Mouse (Mus musculus) stomach, postnatal 0 days (tissue): Measurements from ENCODE around the gene Cd36. TPM values are rescaled to one million over a fixed set of nuclear protein-coding genes. Genes with fewer than 3 reads are reported as not detected.

Source experiments
- ATAC-seq: fragments of 200-750 bp; cut with Nextera tagmentation; 2 replicates; pipeline ENCODE4 v1.8.0; 2017; ENCODE audit not compliant: low FRiP score, low TSS enrichment
- DNase-seq: peaks from one replicate; pipeline ENCODE4 v3.0.0-alpha.2; 2016; ENCODE audit warnings: low spot score
- H3K27ac ChIP-seq: fragments of 300-500 bp; sonication (generic); replicated peaks from 2 replicates; pipeline ENCODE4 v1.5.1; 2014; ENCODE audit warnings: mild to moderate bottlenecking, control low read depth
- H3K27me3 ChIP-seq: fragments of 300-500 bp; sonication (generic); 2 replicates; pipeline ENCODE4 v1.6.1; 2014; ENCODE audit warnings: low read length; ENCODE audit not compliant: control insufficient read depth, insufficient read depth
- H3K36me3 ChIP-seq: fragments of 300-500 bp; sonication (generic); 2 replicates; pipeline ENCODE4 v1.6.1; 2014; ENCODE audit warnings: low read length, mixed read lengths; ENCODE audit not compliant: control insufficient read depth, insufficient read depth
- H3K4me1 ChIP-seq: fragments of 300-500 bp; sonication (generic); replicated peaks from 2 replicates; pipeline ENCODE4 v1.6.1; 2014; ENCODE audit warnings: antibody characterized with exemption; ENCODE audit not compliant: control insufficient read depth, insufficient read depth
- H3K4me2 ChIP-seq: fragments of 300-500 bp; sonication (generic); replicated peaks from 2 replicates; pipeline ENCODE4 v1.6.1; 2014; ENCODE audit warnings: low read depth, mild to moderate bottlenecking, control low read depth, moderate library complexity
- H3K4me3 ChIP-seq: fragments of 300-500 bp; sonication (generic); 2 replicates; pipeline ENCODE4 v1.5.1; 2014; ENCODE audit warnings: low read depth, low read length, control low read depth
- H3K9ac ChIP-seq: fragments of 300-500 bp; sonication (generic); 2 replicates; pipeline ENCODE4 v1.6.1; 2014; ENCODE audit warnings: mild to moderate bottlenecking, low read length, control low read depth, mixed read lengths
- H3K9me3 ChIP-seq: fragments of 300-500 bp; sonication (generic); 2 replicates; pipeline ENCODE4 v1.6.1; 2016; ENCODE audit warnings: low read length; ENCODE audit not compliant: control insufficient read depth
- CTCF ChIP-seq: IDR thresholded peaks from 2 replicates; pipeline ENCODE4 v1.5.1; 2016; ENCODE audit warnings: antibody characterized with exemption, low read depth, mild to moderate bottlenecking, moderate library complexity
- EP300 ChIP-seq: optimal IDR thresholded peaks from 2 replicates; pipeline ENCODE3; 2016; ENCODE audit warnings: antibody characterized with exemption
- WGBS: fragments of 180-500 bp; shearing (Covaris S2); extraction: QIAGEN DNeasy Blood & Tissue Kit; methylation state at CpG from one replicate; pipeline ENCODE4 v1.1.7; 2014; 5-methylcytosine and 5-hydroxymethylcytosine counted together
- polyA plus RNA-seq: library from polyadenylated mRNA; unstranded; fragments of >200 nt; fragmentation: Nextera tagmentation; extraction: Ambion mirVana; gene quantifications from 2 replicates; pipeline ENCODE4 v1.2.1, GENCODE M21; 2015

Gene Cd36
- polyA plus RNA-seq, 1 experiment from 2014 or later = 35.9 TPM

GRCm38 (mm10) chr5:17833797-17834196 is 54.8 kb downstream of the Cd36 start:
- Histone ChIP-seq H3K9me3 (no peaks in the 10 kb centered on the region), H3K36me3 (no peaks in the 10 kb centered on the region), H3K9ac (no peak overlapping the region), H3K4me3 (no peak overlapping the region), H3K4me1 (no peaks in the 10 kb centered on the region), H3K27me3 (no peaks in the 10 kb centered on the region), H3K4me2 (no peak overlapping the region), H3K27ac (no peak overlapping the region)
- WGBS = 93% methylated on average over 1 of the region's 1 CpGs
- TF ChIP-seq CTCF = no peak
- TF ChIP-seq EP300 = no peak
- DNase-seq (no peak), ATAC-seq (no peak)

GRCm38 (mm10) chr5:17830536-17830935 is 58.1 kb downstream of the Cd36 start:
- H3K27ac ChIP-seq = 0 out of 2 replicates have a peak overlapping the region, but pooled peaks have one; percentile 18
- H3K4me2 ChIP-seq = no peak overlapping the region; the same call in 1 of the 2 replicates

GRCm38 (mm10) chr5:17828713-17829544 is 59.7 kb downstream of the Cd36 start:
- no peak overlapping the region for H3K4me3 ChIP-seq
- no peak overlapping the region for H3K27ac ChIP-seq
- TF ChIP-seq CTCF (no peak), EP300 (no peak)
- 67% methylated on average over 15 of the region's 15 CpGs for WGBS
- no peak for DNase-seq
- H3K9me3 ChIP-seq = no peaks in the 10 kb centered on the region
- no peak overlapping the region for H3K9ac ChIP-seq
- no peaks in the 10 kb centered on the region for H3K27me3 ChIP-seq
- H3K4me1 ChIP-seq = no peaks in the 10 kb centered on the region
- no peak overlapping the region for H3K4me2 ChIP-seq
- ATAC-seq = no peak
- no peaks in the 10 kb centered on the region for H3K36me3 ChIP-seq

More at GRCm38 (mm10) chr5:17830536-17830935, 58.1 kb downstream of the Cd36 start:
- DNase-seq (no peak), ATAC-seq (no peak)
- H3K4me3 ChIP-seq = no peak overlapping the region
- H3K27me3 ChIP-seq = no peaks in the 10 kb centered on the region
- H3K4me1 ChIP-seq = no peaks in the 10 kb centered on the region
- TF ChIP-seq CTCF = no peak
- no peak for TF ChIP-seq EP300
- H3K36me3 ChIP-seq = no peaks in the 10 kb centered on the region
- H3K9ac ChIP-seq = no peak overlapping the region
- H3K9me3 ChIP-seq = no peaks in the 10 kb centered on the region
- 35% methylated on average over 2 of the region's 2 CpGs for WGBS

- no peak for DNase-seq
- no peaks in the 10 kb centered on the region for H3K36me3 ChIP-seq
Observed at GRCm38 (mm10) chr5:17821395-17821794, 67.2 kb downstream of the Cd36 start.

GRCm38 (mm10) chr5:17820239-17820999 is 68.2 kb downstream of the Cd36 start:
- ATAC-seq = 0 out of 2 replicates have a peak, but pooled peaks have one; percentile 54
- 78% methylated on average over 2 of the region's 2 CpGs for WGBS
- no peaks in the 10 kb centered on the region for H3K4me1 ChIP-seq
- H3K4me3 ChIP-seq = no peak overlapping the region
- TF ChIP-seq EP300 (no peak), CTCF (no peak)
- DNase-seq = no peak
- H3K27me3 ChIP-seq = no peaks in the 10 kb centered on the region
- H3K36me3 ChIP-seq = no peaks in the 10 kb centered on the region
- H3K27ac ChIP-seq = no peak overlapping the region
- H3K4me2 ChIP-seq = no peak overlapping the region
- H3K9me3 ChIP-seq = no peaks in the 10 kb centered on the region
- H3K9ac ChIP-seq = no peak overlapping the region

More at GRCm38 (mm10) chr5:17821395-17821794, 67.2 kb downstream of the Cd36 start:
- Histone ChIP-seq H3K27ac (no peak overlapping the region), H3K4me3 (no peak overlapping the region), H3K4me1 (no peaks in the 10 kb centered on the region), H3K9me3 (no peaks in the 10 kb centered on the region), H3K4me2 (no peak overlapping the region), H3K9ac (no peak overlapping the region), H3K27me3 (no peaks in the 10 kb centered on the region)
- 30% methylated on average over 1 of the region's 1 CpGs for WGBS
- no peak for TF ChIP-seq EP300
- TF ChIP-seq CTCF = no peak
- no peak for ATAC-seq
